Mouse (Mus musculus): ENCODE results near the gene Etl4. TPM values are rescaled to one million over a fixed set of nuclear protein-coding genes. Genes with fewer than 3 reads are reported as not detected.
"Not testable (repeated sequence)": the region's sequence is repeated elsewhere in the genome, so short reads cannot be mapped to it uniquely, and the experiment has no call there.

Gene Etl4
- polyA plus RNA-seq, 1 experiment from 2014 or later: 28.4 TPM

DNA sequence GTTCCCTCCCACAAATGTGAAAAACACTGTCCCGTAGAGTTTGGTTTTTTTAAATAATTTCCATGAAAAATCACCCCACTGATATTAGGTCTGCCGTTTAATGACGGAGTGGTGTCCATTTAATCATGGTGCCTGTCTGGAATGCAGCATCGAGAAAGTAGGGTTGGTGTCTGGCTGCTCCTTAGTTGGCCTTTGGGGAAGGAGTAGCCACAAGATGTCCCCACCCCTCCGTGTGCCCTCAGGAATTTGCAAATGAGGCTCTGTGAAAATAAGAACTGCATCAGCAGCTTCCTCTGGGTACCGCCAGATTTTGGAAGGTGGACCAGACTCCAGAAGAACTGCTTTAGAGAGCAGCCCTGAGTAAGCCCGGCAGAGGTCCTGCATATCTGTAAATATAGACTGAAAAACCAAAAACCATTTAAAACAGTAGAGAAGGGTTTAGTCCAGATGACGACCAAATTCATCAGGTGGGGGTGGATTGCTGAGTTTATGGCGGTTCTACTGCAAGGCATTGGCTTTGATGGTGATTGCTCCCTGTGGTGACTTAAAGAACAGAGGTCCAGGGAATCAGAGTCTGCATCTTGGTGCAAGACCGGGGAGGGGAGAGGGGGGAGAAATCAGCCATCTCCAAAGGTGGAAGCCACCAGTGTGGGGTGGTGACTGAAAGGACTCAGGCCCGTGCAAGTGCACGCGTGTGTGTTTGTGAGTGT, 762.1 kb downstream of the Etl4 start:
- no peak overlapping the region for H3K9ac ChIP-seq
- no peak for ATAC-seq (ENCODE audit: insufficient number of reproducible peaks, insufficient read depth, low FRiP score, low TSS enrichment)
- 63% methylated on average over 13 of the region's 13 CpGs for WGBS
- no peaks in the 10 kb centered on the region for H3K9me3 ChIP-seq
- H3K4me1 ChIP-seq: no peaks in the 10 kb centered on the region
- H3K27ac ChIP-seq: no peak overlapping the region
- H3K4me3 ChIP-seq: no peak overlapping the region
- no peaks in the 10 kb centered on the region for H3K27me3 ChIP-seq
- H3K36me3 ChIP-seq: no peaks in the 10 kb centered on the region
- no peak overlapping the region for H3K4me2 ChIP-seq (replicated peaks)

DNA sequence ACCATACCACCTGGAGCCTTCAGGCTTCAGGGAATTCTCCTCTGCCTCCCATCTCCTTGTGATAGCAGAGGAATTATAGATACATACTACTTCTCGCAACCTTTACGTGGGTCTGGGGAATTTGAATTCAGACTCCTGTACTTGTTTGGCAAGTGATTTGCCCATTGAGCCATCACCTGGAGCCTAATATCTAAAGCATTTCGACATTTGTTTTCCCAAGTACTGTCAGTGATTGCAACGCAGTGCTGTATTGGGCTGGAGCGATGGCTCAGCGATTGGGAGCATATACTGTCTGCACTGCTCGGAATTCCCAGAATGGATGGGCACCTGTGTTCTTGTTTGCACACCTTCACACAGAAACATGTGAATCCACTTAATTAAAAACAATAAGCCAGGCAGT, 762.7 kb downstream of the Etl4 start:
- 91% methylated on average over 7 of the region's 7 CpGs for WGBS
- ATAC-seq (ENCODE audit: insufficient number of reproducible peaks, insufficient read depth, low FRiP score, low TSS enrichment): no peak
- H3K4me2 ChIP-seq (replicated peaks): no peak overlapping the region
- no peak overlapping the region for H3K9ac ChIP-seq
- H3K4me3 ChIP-seq: no peak overlapping the region
- H3K9me3 ChIP-seq: no peaks in the 10 kb centered on the region
- no peaks in the 10 kb centered on the region for H3K27me3 ChIP-seq
- H3K36me3 ChIP-seq: no peaks in the 10 kb centered on the region
- H3K27ac ChIP-seq: no peak overlapping the region
- no peaks in the 10 kb centered on the region for H3K4me1 ChIP-seq

DNA sequence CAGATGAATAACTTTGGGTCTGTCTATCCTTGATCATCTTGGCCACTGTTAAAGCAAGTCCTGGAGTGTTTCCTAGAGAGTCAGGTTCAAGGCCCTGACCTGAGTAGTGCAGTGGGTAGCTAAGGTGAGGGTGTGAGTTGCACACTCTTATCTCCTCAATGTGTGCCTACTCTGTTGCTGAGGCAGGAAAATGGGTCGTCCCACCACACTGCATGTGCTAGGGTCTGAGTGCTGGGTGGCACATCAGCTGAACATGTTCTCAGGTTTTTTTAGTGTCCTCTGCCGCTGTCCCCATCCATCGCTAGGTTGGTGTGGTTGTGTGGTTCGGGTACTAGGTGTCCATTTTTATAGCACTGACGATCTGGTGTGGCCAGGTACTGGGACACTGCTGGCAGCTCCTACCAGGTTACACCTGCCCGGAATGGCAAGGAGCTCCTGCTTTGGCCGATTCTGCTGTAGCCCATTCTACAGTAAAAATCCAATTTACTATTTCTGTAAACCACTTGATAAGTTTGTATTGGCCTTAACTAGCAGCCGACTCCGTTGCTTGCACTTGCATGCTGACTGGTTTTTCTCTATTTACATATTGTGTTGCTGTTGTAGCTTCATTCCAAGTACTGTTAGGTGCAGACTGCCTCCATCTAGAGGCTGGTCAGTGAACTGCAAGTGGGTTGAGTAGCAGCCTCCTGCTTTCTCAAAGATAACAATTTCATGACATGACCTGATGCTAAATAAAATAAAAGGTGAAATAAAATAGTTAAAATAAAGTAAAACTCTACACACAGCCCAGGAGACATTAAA, 763.4 kb downstream of the Etl4 start:
- H3K27me3 ChIP-seq: no peaks in the 10 kb centered on the region
- WGBS: 71% methylated on average over 9 of the region's 9 CpGs
- no peak overlapping the region for H3K9ac ChIP-seq
- no peak for ATAC-seq (ENCODE audit: insufficient number of reproducible peaks, insufficient read depth, low FRiP score, low TSS enrichment)
- H3K27ac ChIP-seq: no peak overlapping the region
- no peaks in the 10 kb centered on the region for H3K4me1 ChIP-seq
- H3K4me3 ChIP-seq: no peak overlapping the region
- no peak overlapping the region for H3K4me2 ChIP-seq (replicated peaks)
- no peaks in the 10 kb centered on the region for H3K36me3 ChIP-seq
- H3K9me3 ChIP-seq: no peaks in the 10 kb centered on the region

DNA sequence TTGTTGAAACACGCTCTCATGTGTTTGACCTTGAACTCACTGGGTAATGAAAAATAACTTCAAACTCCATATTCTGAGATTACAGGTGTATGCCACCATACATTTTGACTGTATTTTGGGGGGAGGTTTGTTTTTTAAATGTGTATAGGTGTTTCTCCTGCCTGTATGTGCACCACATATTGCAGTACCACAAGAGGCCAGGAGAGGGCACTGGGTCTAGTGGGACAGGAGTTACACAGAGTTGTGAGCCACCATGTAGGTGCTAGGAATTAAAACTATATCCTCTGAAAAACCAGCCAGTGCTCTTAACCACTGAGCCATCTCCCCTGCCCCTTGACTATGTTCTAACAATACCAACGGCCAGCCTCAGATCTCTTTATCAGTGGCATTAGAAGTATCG, 766.8 kb downstream of the Etl4 start:
- Histone ChIP-seq H3K27ac (no peak overlapping the region), H3K36me3 (no peaks in the 10 kb centered on the region), H3K4me1 (no peaks in the 10 kb centered on the region), H3K9me3 (no peaks in the 10 kb centered on the region), H3K4me3 (no peak overlapping the region), H3K4me2 (replicated peaks) (no peak overlapping the region), H3K27me3 (no peaks in the 10 kb centered on the region), H3K9ac (no peak overlapping the region)
- no peak for ATAC-seq (ENCODE audit: insufficient number of reproducible peaks, insufficient read depth, low FRiP score, low TSS enrichment)
- WGBS: 93% methylated on average over 3 of the region's 3 CpGs

DNA sequence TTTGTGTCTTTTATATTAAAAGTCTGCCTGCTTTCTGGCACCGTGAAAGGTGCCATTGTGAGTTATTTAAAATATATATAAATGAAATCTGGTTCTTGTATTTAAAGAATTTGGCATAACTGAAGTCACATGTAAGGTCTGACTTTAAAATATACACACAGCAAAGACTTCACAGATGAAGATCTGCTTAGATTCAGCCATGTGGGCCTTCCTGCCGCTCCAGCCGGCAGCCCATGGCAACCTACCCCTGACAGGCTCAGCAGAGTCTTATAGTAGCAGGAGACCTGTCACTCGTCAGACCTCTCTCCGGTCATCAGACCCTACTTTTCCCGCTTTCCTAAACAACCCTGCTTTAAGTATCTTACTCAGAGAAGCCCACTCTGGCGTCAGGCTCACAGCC, 769.2 kb downstream of the Etl4 start:
- H3K36me3 ChIP-seq: no peaks in the 10 kb centered on the region
- no peak overlapping the region for H3K9ac ChIP-seq
- no peaks in the 10 kb centered on the region for H3K27me3 ChIP-seq
- no peaks in the 10 kb centered on the region for H3K4me1 ChIP-seq
- no peak overlapping the region for H3K4me3 ChIP-seq
- H3K4me2 ChIP-seq (replicated peaks): no peak overlapping the region
- WGBS: 51% methylated on average over 7 of the region's 7 CpGs
- no peak for ATAC-seq (ENCODE audit: insufficient number of reproducible peaks, insufficient read depth, low FRiP score, low TSS enrichment)
- no peak overlapping the region for H3K27ac ChIP-seq
- no peaks in the 10 kb centered on the region for H3K9me3 ChIP-seq

DNA sequence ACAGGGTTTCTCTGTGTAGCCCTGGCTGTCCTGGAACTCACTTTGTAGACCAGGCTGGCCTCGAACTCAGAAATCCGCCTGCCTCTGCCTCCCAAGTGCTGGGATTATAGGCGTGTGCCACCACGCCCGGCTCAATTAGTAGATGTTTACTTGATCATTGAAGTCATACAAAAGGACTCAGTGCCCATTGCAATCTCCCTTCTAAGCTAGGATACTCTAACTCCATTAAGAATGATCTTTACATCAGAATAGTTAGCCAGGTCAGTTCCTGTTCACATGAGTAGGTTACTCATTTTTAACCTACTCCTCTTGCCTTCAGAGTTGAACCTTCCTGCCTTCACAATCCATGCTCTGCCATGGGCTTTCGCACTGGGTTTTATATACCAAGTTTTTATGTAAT, 772.6 kb downstream of the Etl4 start:
- not testable (repeated sequence) for H3K9me3 ChIP-seq; H3K27ac ChIP-seq; H3K4me3 ChIP-seq; H3K9ac ChIP-seq; H3K4me2 ChIP-seq (replicated peaks); ATAC-seq (ENCODE audit: insufficient number of reproducible peaks, insufficient read depth, low FRiP score, low TSS enrichment); H3K4me1 ChIP-seq; H3K36me3 ChIP-seq; H3K27me3 ChIP-seq
- WGBS: 90% methylated on average over 6 of the region's 6 CpGs

DNA sequence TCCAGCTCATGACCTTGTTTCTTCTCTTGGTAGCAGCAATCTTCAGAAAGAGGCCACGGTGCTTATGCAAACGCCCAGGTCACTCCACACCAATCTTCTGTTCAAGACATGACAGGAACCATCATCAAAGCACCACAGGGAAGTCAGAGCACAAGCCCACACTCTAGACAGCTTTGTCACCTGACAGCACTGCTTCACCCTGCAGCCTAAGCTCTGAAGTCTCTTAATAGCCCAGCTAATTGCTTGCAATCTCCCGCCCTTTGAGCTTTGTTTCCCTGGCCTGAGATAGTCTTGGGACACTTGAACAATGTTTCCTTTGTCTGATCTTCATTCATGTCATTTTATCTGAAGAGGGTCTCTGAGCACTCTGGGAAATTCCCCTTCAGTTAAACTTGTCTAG, 779.8 kb downstream of the Etl4 start:
- Histone ChIP-seq H3K4me3 (no peak overlapping the region), H3K9me3 (no peaks in the 10 kb centered on the region), H3K27ac (no peak overlapping the region), H3K4me2 (replicated peaks) (no peak overlapping the region), H3K4me1 (no peaks in the 10 kb centered on the region), H3K9ac (no peak overlapping the region), H3K36me3 (no peaks in the 10 kb centered on the region), H3K27me3 (no peaks in the 10 kb centered on the region)
- 30% methylated on average over 3 of the region's 3 CpGs for WGBS
- ATAC-seq (ENCODE audit: insufficient number of reproducible peaks, insufficient read depth, low FRiP score, low TSS enrichment): no peak

DNA sequence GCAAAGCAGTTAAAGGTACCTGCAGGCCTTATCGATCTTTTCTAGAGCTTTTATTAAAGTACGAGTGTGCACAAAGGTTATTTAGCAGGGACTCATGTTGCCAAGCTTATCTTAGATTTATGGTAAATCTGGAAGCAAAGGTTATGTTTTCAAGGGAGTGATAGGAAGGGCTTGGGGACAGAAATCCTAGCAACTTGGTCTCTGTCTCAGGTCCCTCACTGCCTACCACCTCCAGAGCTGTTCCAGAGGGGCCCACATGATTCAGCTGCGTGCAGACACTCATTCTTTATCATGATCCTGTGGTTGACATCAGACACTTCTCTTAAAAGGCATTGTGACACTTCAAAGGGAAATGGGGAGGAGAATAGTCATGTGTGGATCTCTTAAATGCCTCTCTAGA, 783.3 kb downstream of the Etl4 start:
- ATAC-seq (ENCODE audit: insufficient number of reproducible peaks, insufficient read depth, low FRiP score, low TSS enrichment): no peak
- 89% methylated on average over 3 of the region's 3 CpGs for WGBS
- Histone ChIP-seq H3K36me3 (no peaks in the 10 kb centered on the region), H3K27ac (no peak overlapping the region), H3K4me1 (no peaks in the 10 kb centered on the region), H3K9me3 (no peaks in the 10 kb centered on the region), H3K4me2 (replicated peaks) (no peak overlapping the region), H3K9ac (no peak overlapping the region), H3K27me3 (no peaks in the 10 kb centered on the region), H3K4me3 (no peak overlapping the region)

DNA sequence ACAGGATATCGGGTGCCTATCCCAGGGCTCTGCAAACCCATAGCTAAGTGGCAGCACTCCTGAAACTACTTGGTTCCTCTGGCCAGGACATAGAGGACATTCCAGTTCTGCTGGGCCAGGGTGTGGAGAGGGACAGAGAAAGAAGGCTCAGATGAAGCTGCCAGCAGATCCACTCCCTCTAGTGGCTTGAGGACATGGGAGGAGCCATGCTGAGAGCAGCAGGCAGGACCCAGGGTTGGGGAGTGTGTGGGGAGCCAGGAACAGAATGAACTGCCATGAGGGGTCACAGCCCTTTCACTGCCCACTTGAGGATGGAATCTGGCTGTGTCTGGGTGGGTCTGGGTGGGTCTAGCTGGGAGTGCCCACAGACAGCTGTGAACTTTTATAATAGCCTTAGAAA, 784.2 kb downstream of the Etl4 start:
- H3K4me1 ChIP-seq: no peaks in the 10 kb centered on the region
- ATAC-seq (ENCODE audit: insufficient number of reproducible peaks, insufficient read depth, low FRiP score, low TSS enrichment): no peak
- no peak overlapping the region for H3K4me3 ChIP-seq
- H3K27me3 ChIP-seq: no peaks in the 10 kb centered on the region
- 83% methylated on average over 1 of the region's 1 CpGs for WGBS
- no peak overlapping the region for H3K4me2 ChIP-seq (replicated peaks)
- no peaks in the 10 kb centered on the region for H3K36me3 ChIP-seq
- no peaks in the 10 kb centered on the region for H3K9me3 ChIP-seq
- no peak overlapping the region for H3K9ac ChIP-seq
- no peak overlapping the region for H3K27ac ChIP-seq

DNA sequence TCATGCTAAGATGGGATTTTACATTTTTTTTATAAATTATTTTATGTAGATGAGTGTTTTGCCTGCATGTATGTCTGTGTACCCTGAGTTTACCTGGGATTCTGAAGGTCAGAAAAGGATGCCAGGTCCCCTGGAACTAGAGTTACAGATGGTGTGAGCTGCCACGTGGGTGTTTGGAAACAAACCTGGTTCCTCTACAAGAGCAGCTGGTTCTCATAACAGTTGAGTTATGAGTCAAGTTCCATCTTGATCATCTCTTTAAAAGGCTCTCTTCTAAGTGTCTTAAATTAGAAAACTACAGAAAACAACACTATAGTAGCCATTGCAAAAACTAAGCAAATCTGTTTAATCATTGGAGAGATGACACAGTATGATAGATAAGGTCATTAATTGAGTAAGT, 788.1 kb downstream of the Etl4 start:
- Histone ChIP-seq H3K4me3 (no peak overlapping the region), H3K9ac (no peak overlapping the region), H3K27me3 (no peaks in the 10 kb centered on the region), H3K9me3 (no peaks in the 10 kb centered on the region), H3K4me1 (no peaks in the 10 kb centered on the region), H3K27ac (no peak overlapping the region), H3K36me3 (no peaks in the 10 kb centered on the region), H3K4me2 (replicated peaks) (no peak overlapping the region)
- WGBS: 65% methylated on average over 1 of the region's 1 CpGs
- no peak for ATAC-seq (ENCODE audit: insufficient number of reproducible peaks, insufficient read depth, low FRiP score, low TSS enrichment)

DNA sequence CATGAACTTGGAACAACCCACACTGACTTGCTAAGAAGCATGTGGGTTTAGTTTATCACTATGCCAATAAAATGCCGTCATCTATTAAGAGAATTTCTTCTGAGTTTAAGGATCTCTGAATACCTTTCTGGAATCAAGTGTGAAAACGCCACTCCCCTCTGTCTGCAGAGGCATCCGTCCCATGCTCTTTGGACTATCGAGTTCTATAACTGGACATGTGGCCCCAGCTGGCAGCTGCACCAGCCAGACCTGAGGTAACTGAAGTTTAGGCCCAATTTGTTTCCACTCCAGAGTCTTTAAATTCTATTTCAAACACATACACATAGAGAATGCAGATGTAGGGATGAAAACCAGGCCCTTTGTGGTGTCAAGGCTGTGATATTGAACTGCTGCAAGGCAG, 795.5 kb downstream of the Etl4 start:
- Histone ChIP-seq H3K4me1 (no peaks in the 10 kb centered on the region), H3K27me3 (no peaks in the 10 kb centered on the region), H3K27ac (no peak overlapping the region), H3K36me3 (no peaks in the 10 kb centered on the region), H3K4me3 (no peak overlapping the region), H3K4me2 (replicated peaks) (no peak overlapping the region), H3K9ac (no peak overlapping the region), H3K9me3 (no peaks in the 10 kb centered on the region)
- WGBS: 71% methylated on average over 4 of the region's 4 CpGs
- ATAC-seq (ENCODE audit: insufficient number of reproducible peaks, insufficient read depth, low FRiP score, low TSS enrichment): no peak

DNA sequence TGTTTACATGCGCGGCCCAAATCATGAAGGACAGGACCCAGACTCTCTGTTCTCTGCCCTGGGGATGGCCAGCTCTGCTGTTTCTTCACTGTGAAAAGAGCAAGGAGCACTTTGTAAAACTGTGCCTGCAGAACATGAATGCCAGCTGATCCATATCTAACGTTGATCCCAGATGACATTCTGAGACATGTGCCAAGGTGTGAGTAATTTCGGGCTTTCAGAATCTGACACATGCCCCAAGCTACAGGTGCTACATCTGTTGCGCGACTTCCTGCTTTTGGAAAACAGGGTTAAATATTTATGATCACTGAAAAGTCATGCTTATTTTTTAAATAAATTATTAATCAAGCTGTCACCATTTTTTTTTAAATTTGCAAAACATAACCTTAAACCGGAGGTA, 801.0 kb downstream of the Etl4 start:
- H3K4me3 ChIP-seq: no peak overlapping the region
- H3K27me3 ChIP-seq: no peaks in the 10 kb centered on the region
- ATAC-seq (ENCODE audit: insufficient number of reproducible peaks, insufficient read depth, low FRiP score, low TSS enrichment): no peak
- no peaks in the 10 kb centered on the region for H3K9me3 ChIP-seq
- no peak overlapping the region for H3K9ac ChIP-seq
- no peaks in the 10 kb centered on the region for H3K4me1 ChIP-seq
- no peaks in the 10 kb centered on the region for H3K36me3 ChIP-seq
- WGBS: 83% methylated on average over 7 of the region's 7 CpGs
- no peak overlapping the region for H3K4me2 ChIP-seq (replicated peaks)
- no peak overlapping the region for H3K27ac ChIP-seq

Measured in embryonic facial prominence, embryonic 12.5 days (tissue).